Mouse (Mus musculus): ENCODE measurements around the gene Otulin. TPM values are rescaled to one million over a fixed set of nuclear protein-coding genes. Genes with fewer than 3 reads are reported as not detected.
A peak's percentile ranks its signal among the peaks of the same experiment; 100 is the strongest.

Otulin gene
- total and polyA plus RNA-seq, 3 experiments: 40.0 to 84.8 (median 80.2) TPM

- Histone ChIP-seq H3K4me1 (ENCODE audit: control insufficient read depth in 1 of 2, insufficient read depth in 2 of 2) (peaks cover 4 to 13% of the 10 kb centered on the region in 2 experiments; a peak in 2 of 4 replicates), H3K9ac (ENCODE audit: insufficient read depth, low read depth) (no peak overlapping the region), H3K36me3 (replicated peaks in 1 of 2; ENCODE audit: control insufficient read depth in 1 of 2, insufficient read depth in 1 of 2, low read length in 1 of 2) (no peaks in the 10 kb centered on the region), H3K4me3 (replicated peaks in 1 of 3; ENCODE audit: low read depth in 2 of 3, low read length in 2 of 3, poor library complexity in 1 of 3) (no peak overlapping the region), H3K79me2 (replicated peaks; ENCODE audit: control insufficient read depth, extremely low read depth, insufficient read depth, poor library complexity, severe bottlenecking) (no peaks in the 10 kb centered on the region), H3K9me3 (replicated peaks; ENCODE audit: low read length) (peaks cover 5% of the 10 kb centered on the region), H3K4me2 (ENCODE audit: insufficient read depth, low read depth, poor library complexity, severe bottlenecking) (no peak overlapping the region), H3K27me3 (replicated peaks) (no peaks in the 10 kb centered on the region), H3K27ac (ENCODE audit: insufficient read depth, low read depth) (no peak overlapping the region)
- in situ Hi-C loops (cut with MboI; ENCODE audit: low pct_ligation_motif_present, low pct_unique_long_range_greater_than_20kb, low sequenced_read_pairs) (loop anchor here (10.0 kb wide), 1 partner anchor 200 kb away; no protein-coding TSS in a partner anchor), dilution Hi-C loops (cut with MboI; ENCODE audit: extremely low pct_ligation_motif_present, extremely low pct_unique_long_range_greater_than_20kb, low sequenced_read_pairs) (no loop called here)
- TF ChIP-seq MYC (IDR thresholded peaks at IDR 0.05; ENCODE audit: low read depth, low read length) (no peak), JUN (IDR thresholded peaks at IDR 0.05; ENCODE audit: insufficient read depth, low read depth, low read length) (no peak), JUND (conservative IDR thresholded peaks at IDR 0.05; ENCODE audit: low read depth, low read length) (no peak), E2F4 (IDR thresholded peaks at IDR 0.05; ENCODE audit: insufficient replicate concordance, low read depth, low read length) (no peak), RCOR1 (conservative IDR thresholded peaks at IDR 0.05; ENCODE audit: low read depth, low read length) (no peak), MXI1 (IDR thresholded peaks at IDR 0.05; ENCODE audit: low read depth, low read length) (no peak), TBP (conservative IDR thresholded peaks at IDR 0.05; ENCODE audit: low read depth, low read length) (no peak), MAX (IDR thresholded peaks at IDR 0.05; ENCODE audit: low read length) (no peak), USF2 (conservative IDR thresholded peaks at IDR 0.05; ENCODE audit: low read depth, low read length) (no peak), PAX5 (IDR thresholded peaks at IDR 0.05; ENCODE audit: low read length) (no peak), ZC3H11A (IDR thresholded peaks at IDR 0.05; ENCODE audit: low read depth, low read length) (no peak), CHD2 (IDR thresholded peaks at IDR 0.05; ENCODE audit: low read length) (no peak), UBTF (IDR thresholded peaks at IDR 0.05; ENCODE audit: low read depth, low read length) (no peak), ELF1 (IDR thresholded peaks at IDR 0.05; ENCODE audit: low read depth, low read length) (no peak)
- DNase-seq (ENCODE audit: extremely low read depth): no peak
These were observed 14.8 kb upstream of the Otulin start for GRCm38 (mm10) chr15:27645250-27645649.

- no peak overlapping the region for H3K4me3 ChIP-seq (replicated peaks in 1 of 3; ENCODE audit: low read depth in 2 of 3, low read length in 2 of 3, poor library complexity in 1 of 3)
- peak; percentile 58 for DNase-seq (ENCODE audit: extremely low read depth)
- dilution Hi-C loops (cut with MboI; ENCODE audit: extremely low pct_ligation_motif_present, extremely low pct_unique_long_range_greater_than_20kb, low sequenced_read_pairs) (no loop called here), in situ Hi-C loops (cut with MboI; ENCODE audit: low pct_ligation_motif_present, low pct_unique_long_range_greater_than_20kb, low sequenced_read_pairs) (loop anchor here (10.0 kb wide), 1 partner anchor 202 kb away; no protein-coding TSS in a partner anchor)
- H3K27me3 ChIP-seq (replicated peaks): no peaks in the 10 kb centered on the region
- H3K9ac ChIP-seq (ENCODE audit: insufficient read depth, low read depth): no peak overlapping the region
- H3K79me2 ChIP-seq (replicated peaks; ENCODE audit: control insufficient read depth, extremely low read depth, insufficient read depth, poor library complexity, severe bottlenecking): no peaks in the 10 kb centered on the region
- H3K4me1 ChIP-seq (ENCODE audit: control insufficient read depth in 1 of 2, insufficient read depth in 2 of 2): peaks cover 4 to 14% of the 10 kb centered on the region in 2 experiments; a peak in 2 of 4 replicates
- TF ChIP-seq SMC3 (IDR thresholded peaks at IDR 0.05; ENCODE audit: low read depth, low read length): peak; percentile 61
- peak; percentile 32 to 65; a peak in 3 of 4 replicates for TF ChIP-seq CTCF (conservative IDR thresholded peaks at IDR 0.05 in 1 of 2, IDR thresholded peaks at IDR 0.05 in 1 of 2; ENCODE audit: low read depth in 2 of 2, low read length in 2 of 2)
- TF ChIP-seq RAD21 (IDR thresholded peaks at IDR 0.05; ENCODE audit: low read depth, low read length): peak; percentile 63
- no peak for TF ChIP-seq POLR2A (IDR thresholded peaks at IDR 0.05; ENCODE audit: low read depth, low read length)
- no peak overlapping the region for H3K27ac ChIP-seq (ENCODE audit: insufficient read depth, low read depth)
- no peaks in the 10 kb centered on the region for H3K36me3 ChIP-seq (replicated peaks in 1 of 2; ENCODE audit: control insufficient read depth in 1 of 2, insufficient read depth in 1 of 2, low read length in 1 of 2)
- peaks cover 5% of the 10 kb centered on the region for H3K9me3 ChIP-seq (replicated peaks; ENCODE audit: low read length)
- no peak overlapping the region for H3K4me2 ChIP-seq (ENCODE audit: insufficient read depth, low read depth, poor library complexity, severe bottlenecking)
These were observed 12.4 kb upstream of the Otulin start for GRCm38 (mm10) chr15:27642895-27643294.
